Mouse (Mus musculus): ENCODE results near the gene Prox1. TPM values are rescaled to one million over a fixed set of nuclear protein-coding genes. Genes with fewer than 3 reads are reported as not detected.

The Prox1 gene
- polyA plus RNA-seq, 1 experiment, result 0.01 TPM

DNA sequence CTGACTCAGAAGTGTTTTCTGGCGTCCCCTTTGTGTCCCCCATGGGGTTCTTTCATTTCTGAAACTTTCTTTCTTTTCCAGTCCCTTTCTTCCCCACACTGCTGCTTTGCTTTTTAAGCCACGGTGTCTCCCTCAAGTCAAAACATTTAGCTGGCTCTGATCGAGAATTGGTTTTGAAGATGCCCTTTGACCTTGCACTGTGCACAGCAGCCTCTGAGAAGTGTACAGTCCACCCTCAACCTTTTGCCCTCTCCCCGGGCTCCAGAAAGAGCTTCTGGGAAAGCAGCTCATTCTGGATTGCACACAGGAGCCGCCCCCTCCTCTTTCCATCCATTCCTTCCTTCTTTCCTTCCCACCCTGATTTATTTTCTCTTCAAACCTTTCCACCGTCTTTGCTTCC lies 10.3 kb upstream of the Prox1 start:
- Histone ChIP-seq H3K27me3 (ENCODE audit: control insufficient read depth, insufficient read depth, insufficient read length) (no peaks in the 10 kb centered on the region), H3K79me2 (ENCODE audit: control insufficient read depth, insufficient read depth) (no peaks in the 10 kb centered on the region), H3K4me3 (ENCODE audit: insufficient read depth, poor library complexity, severe bottlenecking) (no peak overlapping the region), H3K36me3 (ENCODE audit: control insufficient read depth, insufficient read depth) (no peaks in the 10 kb centered on the region), H3K79me3 (ENCODE audit: low read depth) (no peaks in the 10 kb centered on the region), H3ac (ENCODE audit: control insufficient read depth, insufficient read length, low read depth) (no peak overlapping the region)
- no peak for TF ChIP-seq MYOD1 (IDR thresholded peaks at IDR 0.05; ENCODE audit: control insufficient read depth, insufficient read length, low read depth)
- TF ChIP-seq USF1 (IDR thresholded peaks at IDR 0.05; ENCODE audit: low read depth), result no peak

- Histone ChIP-seq H3K79me2 (ENCODE audit: control insufficient read depth, insufficient read depth) (no peaks in the 10 kb centered on the region), H3K79me3 (ENCODE audit: low read depth) (no peaks in the 10 kb centered on the region), H3K36me3 (ENCODE audit: control insufficient read depth, insufficient read depth) (no peaks in the 10 kb centered on the region), H3K27me3 (ENCODE audit: control insufficient read depth, insufficient read depth, insufficient read length) (peaks cover 7% of the 10 kb centered on the region), H3ac (ENCODE audit: control insufficient read depth, insufficient read length, low read depth) (no peak overlapping the region), H3K4me3 (ENCODE audit: insufficient read depth, poor library complexity, severe bottlenecking) (no peak overlapping the region)
- TF ChIP-seq CTCF (IDR thresholded peaks at IDR 0.05; ENCODE audit: control insufficient read depth, insufficient read depth, insufficient read length) (no peak), MYOG (IDR thresholded peaks at IDR 0.05; ENCODE audit: control insufficient read depth, extremely low read depth, insufficient read length) (no peak), USF1 (IDR thresholded peaks at IDR 0.05; ENCODE audit: low read depth) (no peak), CEBPB (IDR thresholded peaks at IDR 0.05; ENCODE audit: low read depth) (no peak), MAX (IDR thresholded peaks at IDR 0.05) (no peak), FOSL1 (IDR thresholded peaks at IDR 0.05; ENCODE audit: insufficient read depth, low read length, poor library complexity, severe bottlenecking) (no peak)
Observed at GRCm38 (mm10) chr1:190176961-190177360, 6.4 kb upstream of the Prox1 start.

DNA sequence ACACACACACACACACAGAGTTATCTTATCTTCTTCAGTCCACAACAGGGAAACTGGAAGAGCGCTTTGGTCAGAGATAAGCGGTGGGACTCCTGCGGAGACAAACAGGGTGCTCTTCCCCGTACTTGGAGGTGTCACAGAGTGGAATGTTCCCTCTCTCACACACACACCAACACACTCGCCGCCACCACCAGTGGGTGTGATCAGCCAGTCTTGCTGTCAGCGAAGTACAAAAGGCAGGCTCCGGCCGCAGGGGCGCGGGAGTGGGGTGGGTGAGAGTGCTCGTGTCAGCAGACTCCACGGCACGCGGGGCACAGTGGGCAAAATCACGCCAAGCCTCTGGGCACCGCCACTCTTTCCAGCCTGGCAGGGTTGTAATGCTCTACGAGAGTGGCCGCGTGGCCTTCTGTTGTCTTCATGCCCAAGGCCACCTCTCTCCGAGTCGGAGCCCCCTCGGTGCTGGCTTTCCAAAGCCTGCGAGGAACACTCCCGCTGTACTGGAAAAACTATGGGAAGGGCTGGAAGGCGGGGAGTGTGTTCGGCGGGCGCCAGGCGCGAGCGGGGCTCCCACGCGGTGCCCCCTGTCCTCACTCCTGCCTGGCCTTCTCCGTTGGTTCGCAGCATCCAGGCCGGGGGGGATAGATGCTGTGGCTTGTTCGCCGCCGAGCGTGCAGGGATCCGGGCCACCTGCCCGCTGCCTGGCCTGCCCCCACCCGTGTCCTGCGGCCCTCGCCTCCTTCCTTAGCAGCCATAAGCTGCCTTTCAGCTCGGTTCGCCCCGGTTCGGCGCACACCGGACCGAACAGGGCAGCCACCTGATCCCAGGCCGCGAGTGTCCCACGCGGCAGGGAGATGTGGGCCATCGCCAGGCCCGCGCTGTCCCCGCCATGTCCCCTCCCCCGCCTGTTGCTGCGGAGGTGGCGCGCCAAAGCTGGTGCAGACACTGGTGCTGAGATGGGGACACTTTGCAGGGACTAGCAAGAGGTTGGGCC lies 4.5 kb upstream of the Prox1 start:
- Histone ChIP-seq H3K79me2 (ENCODE audit: control insufficient read depth, insufficient read depth) (no peaks in the 10 kb centered on the region), H3K4me3 (ENCODE audit: insufficient read depth, poor library complexity, severe bottlenecking) (no peak overlapping the region), H3K79me3 (ENCODE audit: low read depth) (no peaks in the 10 kb centered on the region), H3K36me3 (ENCODE audit: control insufficient read depth, insufficient read depth) (no peaks in the 10 kb centered on the region), H3ac (ENCODE audit: control insufficient read depth, insufficient read length, low read depth) (no peak overlapping the region), H3K27me3 (ENCODE audit: control insufficient read depth, insufficient read depth, insufficient read length) (peaks cover 11% of the 10 kb centered on the region)
- no peak for TF ChIP-seq MYOG (IDR thresholded peaks at IDR 0.05; ENCODE audit: control insufficient read depth, extremely low read depth, insufficient read length)
- TF ChIP-seq CTCF (IDR thresholded peaks at IDR 0.05; ENCODE audit: control insufficient read depth, insufficient read depth, insufficient read length), result no peak
- no peak for TF ChIP-seq MAX (IDR thresholded peaks at IDR 0.05)
- no peak for TF ChIP-seq USF1 (IDR thresholded peaks at IDR 0.05; ENCODE audit: low read depth)
- TF ChIP-seq CEBPB (IDR thresholded peaks at IDR 0.05; ENCODE audit: low read depth), result no peak
- TF ChIP-seq MYOD1 (IDR thresholded peaks at IDR 0.05; ENCODE audit: control insufficient read depth, insufficient read length, low read depth), result no peak
- TF ChIP-seq FOSL1 (IDR thresholded peaks at IDR 0.05; ENCODE audit: insufficient read depth, low read length, poor library complexity, severe bottlenecking), result no peak

DNA sequence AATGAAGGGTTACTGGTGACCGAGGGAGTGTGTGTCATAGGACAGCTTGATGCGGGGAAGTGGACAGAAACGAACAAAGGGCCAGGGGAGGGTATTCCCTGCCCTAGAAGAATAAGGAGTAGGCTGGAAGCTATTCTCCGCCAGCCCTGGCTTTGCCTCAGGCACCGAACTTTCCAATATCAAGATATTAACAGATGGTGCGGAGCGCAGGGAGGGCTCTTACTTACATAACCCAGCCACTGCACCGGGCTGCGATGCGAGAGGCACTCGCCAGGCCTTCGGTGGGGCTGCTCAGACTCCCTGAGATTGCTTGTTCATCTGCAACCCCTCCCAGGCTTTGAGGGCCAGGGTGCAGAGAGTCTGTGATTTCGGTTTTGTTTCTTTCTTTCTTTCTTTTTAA lies 3.7 kb upstream of the Prox1 start:
- Histone ChIP-seq H3K27me3 (ENCODE audit: control insufficient read depth, insufficient read depth, insufficient read length) (peaks cover 14% of the 10 kb centered on the region), H3K79me3 (ENCODE audit: low read depth) (no peaks in the 10 kb centered on the region), H3ac (ENCODE audit: control insufficient read depth, insufficient read length, low read depth) (no peak overlapping the region), H3K79me2 (ENCODE audit: control insufficient read depth, insufficient read depth) (no peaks in the 10 kb centered on the region), H3K36me3 (ENCODE audit: control insufficient read depth, insufficient read depth) (no peaks in the 10 kb centered on the region), H3K4me3 (ENCODE audit: insufficient read depth, poor library complexity, severe bottlenecking) (no peak overlapping the region)
- TF ChIP-seq MYOG (IDR thresholded peaks at IDR 0.05; ENCODE audit: control insufficient read depth, extremely low read depth, insufficient read length) (no peak), FOSL1 (IDR thresholded peaks at IDR 0.05; ENCODE audit: insufficient read depth, low read length, poor library complexity, severe bottlenecking) (no peak), CEBPB (IDR thresholded peaks at IDR 0.05; ENCODE audit: low read depth) (no peak), MYOD1 (IDR thresholded peaks at IDR 0.05; ENCODE audit: control insufficient read depth, insufficient read length, low read depth) (no peak), CTCF (IDR thresholded peaks at IDR 0.05; ENCODE audit: control insufficient read depth, insufficient read depth, insufficient read length) (no peak), USF1 (IDR thresholded peaks at IDR 0.05; ENCODE audit: low read depth) (no peak)

DNA sequence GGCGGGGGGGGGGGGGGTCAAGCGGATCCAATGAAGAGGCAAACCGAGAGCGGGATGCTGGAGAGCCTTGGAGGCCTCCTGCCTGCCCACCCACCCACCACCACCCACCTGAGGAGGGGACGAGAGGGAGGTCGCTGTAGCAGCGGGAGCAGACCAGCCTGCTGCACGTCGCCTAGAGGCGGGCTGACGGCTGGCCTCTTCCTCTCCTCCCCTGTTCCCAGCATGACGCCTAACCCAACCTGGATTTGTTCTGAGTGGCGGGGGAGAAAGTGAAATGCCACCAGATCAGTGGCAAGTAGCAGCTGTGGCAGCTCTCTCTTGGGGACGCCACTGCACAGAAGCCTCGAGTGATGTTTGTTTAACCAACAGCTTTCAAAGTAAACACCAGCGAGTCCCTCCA lies 3.1 kb upstream of the Prox1 start:
- Histone ChIP-seq H3K36me3 (ENCODE audit: control insufficient read depth, insufficient read depth) (no peaks in the 10 kb centered on the region), H3K27me3 (ENCODE audit: control insufficient read depth, insufficient read depth, insufficient read length) (peaks cover 20% of the 10 kb centered on the region), H3ac (ENCODE audit: control insufficient read depth, insufficient read length, low read depth) (no peak overlapping the region), H3K79me2 (ENCODE audit: control insufficient read depth, insufficient read depth) (no peaks in the 10 kb centered on the region), H3K79me3 (ENCODE audit: low read depth) (no peaks in the 10 kb centered on the region), H3K4me3 (ENCODE audit: insufficient read depth, poor library complexity, severe bottlenecking) (no peak overlapping the region)
- TF ChIP-seq FOSL1 (IDR thresholded peaks at IDR 0.05; ENCODE audit: insufficient read depth, low read length, poor library complexity, severe bottlenecking), result no peak
- no peak for TF ChIP-seq MAX (IDR thresholded peaks at IDR 0.05)
- TF ChIP-seq MYOD1 (IDR thresholded peaks at IDR 0.05; ENCODE audit: control insufficient read depth, insufficient read length, low read depth), result no peak
- no peak for TF ChIP-seq CEBPB (IDR thresholded peaks at IDR 0.05; ENCODE audit: low read depth)
- TF ChIP-seq MYOG (IDR thresholded peaks at IDR 0.05; ENCODE audit: control insufficient read depth, extremely low read depth, insufficient read length), result no peak
- TF ChIP-seq CTCF (IDR thresholded peaks at IDR 0.05; ENCODE audit: control insufficient read depth, insufficient read depth, insufficient read length), result no peak
- TF ChIP-seq USF1 (IDR thresholded peaks at IDR 0.05; ENCODE audit: low read depth), result no peak

Measured in C2C12 (cell line).